Mouse (Mus musculus) testis, adult 2 months (tissue): ENCODE measurements around the gene Fbxl20. TPM values are rescaled to one million over a fixed set of nuclear protein-coding genes. Genes with fewer than 3 reads are reported as not detected.

Source experiments
- H3K27ac ChIP-seq: fragments of 200-500 bp; 2 replicates; pipeline ENCODE4 v1.5.1; 2012; ENCODE audit warnings: low read depth, low read length; ENCODE audit not compliant: control insufficient read depth, insufficient read depth
- H3K27me3 ChIP-seq: fragments of 200-500 bp; 2 replicates; pipeline ENCODE4 v1.6.1; 2012; ENCODE audit warnings: mild to moderate bottlenecking, low read length, moderate library complexity; ENCODE audit not compliant: control insufficient read depth, insufficient read depth
- H3K36me3 ChIP-seq: fragments of 200-500 bp; 2 replicates; pipeline ENCODE4 v1.6.1; 2012; ENCODE audit warnings: mild to moderate bottlenecking, low read length; ENCODE audit not compliant: control insufficient read depth, insufficient read depth
- H3K4me1 ChIP-seq: fragments of 200-500 bp; 2 replicates; pipeline ENCODE4 v1.6.1; 2012; ENCODE audit warnings: low read length; ENCODE audit not compliant: control insufficient read depth, insufficient read depth
- H3K4me3 ChIP-seq: fragments of 200-500 bp; 2 replicates; pipeline ENCODE4 v1.5.1; 2012; ENCODE audit warnings: low read depth, mild to moderate bottlenecking, low read length, moderate library complexity, mixed read lengths; ENCODE audit not compliant: control insufficient read depth
- CTCF ChIP-seq: fragments of 200-500 bp; IDR thresholded peaks from 2 replicates; pipeline ENCODE4 v1.5.1; 2012; ENCODE audit warnings: low read depth, mild to moderate bottlenecking, inconsistent platforms, low read length, moderate library complexity; ENCODE audit not compliant: control insufficient read depth, insufficient read depth, insufficient replicate concordance
- POLR2A ChIP-seq: fragments of 200-500 bp; IDR thresholded peaks from 2 replicates; pipeline ENCODE4 v1.6.1; 2012; ENCODE audit warnings: low read depth, mild to moderate bottlenecking, inconsistent platforms, low read length, moderate library complexity; ENCODE audit not compliant: control insufficient read depth
- polyA plus RNA-seq: library from polyadenylated mRNA; depleted of rRNA; stranded (reverse); fragments of >200 nt; gene quantifications from 2 replicates; pipeline ENCODE4 v1.2.3, GENCODE M21; 2012

Fbxl20 gene
- polyA plus RNA-seq, 1 experiment, result 8.0 TPM

GRCm38 (mm10) chr11:98134951-98135350 lies 15.3 kb downstream of the Fbxl20 start:
- Histone ChIP-seq H3K27ac (no peak overlapping the region), H3K27me3 (no peaks in the 10 kb centered on the region), H3K4me3 (no peak overlapping the region), H3K36me3 (no peaks in the 10 kb centered on the region), H3K4me1 (no peaks in the 10 kb centered on the region)
- no peak for TF ChIP-seq CTCF

GRCm38 (mm10) chr11:98123424-98123823 lies 26.8 kb downstream of the Fbxl20 start:
- TF ChIP-seq POLR2A (no peak), CTCF (no peak)
- no peaks in the 10 kb centered on the region for H3K36me3 ChIP-seq

GRCm38 (mm10) chr11:98114363-98114762 lies 35.8 kb downstream of the Fbxl20 start:
- H3K27me3 ChIP-seq, result no peaks in the 10 kb centered on the region
- no peak overlapping the region for H3K4me3 ChIP-seq
- H3K36me3 ChIP-seq, result no peaks in the 10 kb centered on the region; the same call in 1 of the 2 replicates
- H3K27ac ChIP-seq, result no peak overlapping the region
- TF ChIP-seq POLR2A (no peak), CTCF (no peak)
- no peaks in the 10 kb centered on the region for H3K4me1 ChIP-seq

More at GRCm38 (mm10) chr11:98123424-98123823, 26.8 kb downstream of the Fbxl20 start:
- Histone ChIP-seq H3K4me3 (no peak overlapping the region), H3K4me1 (no peaks in the 10 kb centered on the region; the same call in 1 of the 2 replicates), H3K27me3 (no peaks in the 10 kb centered on the region), H3K27ac (no peak overlapping the region)

- no peak overlapping the region for H3K27ac ChIP-seq
- H3K36me3 ChIP-seq, result no peaks in the 10 kb centered on the region; the same call in 1 of the 2 replicates
- no peaks in the 10 kb centered on the region for H3K4me1 ChIP-seq
- TF ChIP-seq POLR2A (no peak), CTCF (no peak)
- H3K4me3 ChIP-seq, result no peak overlapping the region
- no peaks in the 10 kb centered on the region for H3K27me3 ChIP-seq
Measured at GRCm38 (mm10) chr11:98113504-98113903, 36.7 kb downstream of the Fbxl20 start.

DNA sequence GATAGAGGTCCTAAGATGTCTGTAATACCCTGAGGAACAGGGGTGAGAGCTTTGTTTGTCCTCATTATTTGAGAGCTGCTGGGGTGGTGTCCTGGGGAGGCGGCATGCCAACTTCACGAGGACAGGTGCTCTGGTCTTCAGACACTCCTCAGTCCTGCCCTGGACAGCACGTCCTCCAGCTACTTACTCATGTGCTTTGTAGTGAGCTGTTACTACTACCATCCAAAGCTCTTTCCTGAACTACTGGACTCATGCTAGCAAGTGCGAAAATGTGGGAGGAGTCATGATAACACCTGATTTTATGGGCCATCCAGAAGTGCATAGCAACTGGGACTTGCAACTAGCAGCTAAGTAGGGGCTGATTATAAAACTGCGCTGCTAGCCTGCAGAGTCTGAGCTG lies 40.5 kb downstream of the Fbxl20 start:
- Histone ChIP-seq H3K27me3 (no peaks in the 10 kb centered on the region), H3K36me3 (no peaks in the 10 kb centered on the region; the same call in 1 of the 2 replicates), H3K4me1 (no peaks in the 10 kb centered on the region), H3K27ac (no peak overlapping the region), H3K4me3 (no peak overlapping the region)
- TF ChIP-seq CTCF, result no peak
- TF ChIP-seq POLR2A, result no peak

DNA sequence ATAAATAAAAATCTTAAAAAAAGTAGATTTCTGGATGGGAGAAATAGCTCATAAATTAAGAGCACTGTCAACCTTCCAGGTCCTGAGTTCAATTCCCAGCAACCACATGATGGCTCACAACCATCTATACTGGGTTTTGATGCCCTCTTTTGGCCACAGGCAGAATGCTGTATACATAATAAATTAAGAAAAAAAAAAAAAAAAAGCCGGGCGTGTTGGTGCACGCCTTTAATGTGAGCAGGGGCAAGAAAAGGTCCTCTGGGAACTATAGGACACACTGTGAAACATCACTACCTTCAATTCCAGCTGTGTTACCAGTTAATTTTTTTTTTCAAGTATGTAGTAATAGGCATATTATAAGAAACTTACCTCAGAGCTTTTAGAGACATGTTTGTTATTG lies 48.9 kb downstream of the Fbxl20 start:
- peaks cover 1% of the 10 kb centered on the region; the same call in 1 of the 2 replicates for H3K36me3 ChIP-seq
- TF ChIP-seq POLR2A (no peak), CTCF (no peak)
- no peak overlapping the region for H3K27ac ChIP-seq
- no peak overlapping the region for H3K4me3 ChIP-seq
- H3K27me3 ChIP-seq, result no peaks in the 10 kb centered on the region
- H3K4me1 ChIP-seq, result no peaks in the 10 kb centered on the region

DNA sequence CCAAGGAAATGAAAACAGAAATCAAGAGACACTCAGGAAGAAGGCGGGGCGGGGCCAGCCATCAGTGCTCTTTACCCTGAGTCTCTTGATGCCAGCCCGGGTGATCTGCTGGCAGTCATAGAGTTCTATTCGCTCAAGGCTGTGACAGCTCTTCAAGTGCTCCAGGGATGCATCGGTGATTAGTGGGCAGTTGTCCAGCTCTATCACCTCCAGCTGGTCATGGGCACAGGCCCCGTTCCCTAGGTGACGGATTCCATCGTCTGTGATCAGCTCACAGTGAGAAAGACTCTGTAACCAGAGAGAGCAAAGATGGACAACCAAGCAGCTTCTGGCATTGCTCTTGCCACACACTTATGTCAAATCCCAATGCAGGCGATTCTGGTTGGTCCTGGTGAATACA lies 59.6 kb downstream of the Fbxl20 start:
- Histone ChIP-seq H3K27me3 (no peaks in the 10 kb centered on the region), H3K4me1 (no peaks in the 10 kb centered on the region), H3K4me3 (no peak overlapping the region), H3K27ac (no peak overlapping the region), H3K36me3 (no peaks in the 10 kb centered on the region; the same call in 1 of the 2 replicates)
- no peak for TF ChIP-seq CTCF
- no peak for TF ChIP-seq POLR2A

DNA sequence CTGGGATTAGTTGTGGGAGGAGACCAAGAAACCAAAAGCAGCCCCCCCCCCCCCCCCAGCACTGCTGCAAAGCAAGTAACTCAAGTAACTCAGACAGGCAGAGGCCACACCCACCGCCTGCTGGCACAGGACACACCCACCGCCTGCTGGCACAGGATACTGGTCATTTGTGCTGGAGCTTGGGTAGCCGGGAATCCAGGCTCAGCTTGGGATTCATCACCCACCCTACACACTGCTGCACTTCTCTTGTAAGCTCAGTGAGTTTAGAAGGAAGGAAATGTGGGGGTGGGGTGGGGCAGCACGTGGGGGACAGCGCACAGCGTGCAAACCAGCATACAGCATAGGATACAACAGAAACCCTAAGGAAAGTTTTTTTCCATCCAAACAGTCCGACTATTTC lies 62.0 kb downstream of the Fbxl20 start:
- no peaks in the 10 kb centered on the region for H3K4me1 ChIP-seq
- no peaks in the 10 kb centered on the region for H3K27me3 ChIP-seq
- no peaks in the 10 kb centered on the region; the same call in 1 of the 2 replicates for H3K36me3 ChIP-seq
- no peak overlapping the region for H3K27ac ChIP-seq
- H3K4me3 ChIP-seq, result no peak overlapping the region
- TF ChIP-seq CTCF (no peak), POLR2A (no peak)
